In the genomic region with DNA sequence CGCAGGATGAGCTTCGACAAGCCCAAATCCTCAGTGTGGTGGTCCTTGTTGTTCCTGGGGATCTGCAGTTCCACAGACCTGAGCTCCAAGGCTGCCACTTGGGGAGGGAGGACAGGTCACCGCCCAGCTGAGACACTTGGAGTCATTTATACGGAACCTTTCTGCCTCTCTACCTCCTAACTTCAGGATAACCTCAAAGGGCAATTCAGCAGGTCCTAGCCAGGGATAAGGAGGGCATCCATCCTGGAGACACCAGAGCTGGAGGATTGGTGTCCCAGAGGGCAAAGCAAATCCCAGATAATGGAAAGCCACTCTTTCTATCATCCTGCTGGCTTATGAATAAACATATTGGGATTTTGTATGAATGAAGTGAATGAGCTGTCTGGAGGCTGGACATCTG, we compare ENCODE assay signal across 23 mouse cellular contexts. TPM values are rescaled to one million over a fixed set of nuclear protein-coding genes. Genes with fewer than 3 reads are reported as not detected.
"Had no signal": no experiment of that assay in that cellular context is flagged by ENCODE, and none has a peak within 500 bp of the region (broad histone marks: within the 10 kb centered on the region; RNA-seq: fewer than 3 reads in every experiment).

Gene Tgm7 (minus strand): TSS at position 101 of the 400 bp plus-strand sequence.

- H3K36me3 ChIP-seq: heart, embryonic 10.5 days; heart, embryonic 12.5 days; heart, embryonic 15.5 days; hindbrain, embryonic 10.5 days; hindbrain, embryonic 12.5 days; hindbrain, embryonic 13.5 days; hindbrain, embryonic 15.5 days; intestine, embryonic 15.5 days; kidney, embryonic 15.5 days had no signal

- H3K4me3 ChIP-seq: heart, embryonic 10.5 days; heart, embryonic 12.5 days; heart, embryonic 15.5 days; hindbrain, embryonic 10.5 days; hindbrain, embryonic 12.5 days; hindbrain, embryonic 13.5 days; hindbrain, embryonic 15.5 days; intestine, embryonic 15.5 days; kidney, embryonic 15.5 days; layer of hippocampus, adult 2 months; left cerebral cortex, adult 2 months had no signal

- H3K9me3 ChIP-seq: heart, embryonic 10.5 days; heart, embryonic 12.5 days; heart, embryonic 15.5 days; hindbrain, embryonic 10.5 days; hindbrain, embryonic 12.5 days; hindbrain, embryonic 13.5 days; hindbrain, embryonic 15.5 days; intestine, embryonic 15.5 days; kidney, embryonic 15.5 days had no signal

- ATAC-seq: hindbrain, embryonic 16.5 days; hindbrain, postnatal 0 days; inflammation-experienced regulatory T-cells, adult 6 months; intestine, embryonic 15.5 days; intestine, embryonic 16.5 days; intestine, postnatal 0 days had no signal

- H3K4me1 ChIP-seq: heart, embryonic 15.5 days; hindbrain, embryonic 10.5 days; hindbrain, embryonic 12.5 days; hindbrain, embryonic 13.5 days; hindbrain, embryonic 15.5 days; intestine, embryonic 15.5 days; kidney, embryonic 15.5 days had no signal

- H3K4me2 ChIP-seq: heart, embryonic 12.5 days; heart, embryonic 15.5 days; hindbrain, embryonic 12.5 days; hindbrain, embryonic 13.5 days; hindbrain, embryonic 14.5 days; hindbrain, embryonic 15.5 days; intestine, embryonic 15.5 days; kidney, embryonic 15.5 days had no signal

- H3K27ac ChIP-seq: heart, embryonic 10.5 days; heart, embryonic 15.5 days; hindbrain, embryonic 10.5 days; hindbrain, embryonic 12.5 days; hindbrain, embryonic 13.5 days; hindbrain, embryonic 14.5 days; hindbrain, embryonic 15.5 days; hindbrain, postnatal 0 days; intestine, embryonic 15.5 days; kidney, embryonic 15.5 days; kidney, postnatal 0 days; layer of hippocampus, adult 2 months; left cerebral cortex, adult 2 months had no signal

- H3K9ac ChIP-seq: heart, embryonic 12.5 days; heart, embryonic 15.5 days; hindbrain, embryonic 12.5 days; hindbrain, embryonic 13.5 days; hindbrain, embryonic 14.5 days; hindbrain, embryonic 15.5 days; intestine, embryonic 15.5 days; kidney, embryonic 15.5 days had no signal

- H3K27me3 ChIP-seq: hindbrain, embryonic 12.5 days; hindbrain, embryonic 13.5 days; hindbrain, embryonic 15.5 days; intestine, embryonic 15.5 days; kidney, embryonic 15.5 days had no signal

RNA-seq across cellular contexts. Expression of gene Tgm7, which starts in this region (rescaled TPM):
- polyA plus RNA-seq: heart, embryonic 10.5 days; heart, embryonic 12.5 days; heart, embryonic 14.5 days; heart, embryonic 15.5 days; heart, embryonic 16.5 days; heart, postnatal 0 days; hindbrain, embryonic 10.5 days; hindbrain, embryonic 11.5 days; hindbrain, embryonic 12.5 days; hindbrain, embryonic 13.5 days; hindbrain, embryonic 14.5 days; hindbrain, embryonic 15.5 days; hindbrain, embryonic 16.5 days; hindbrain, postnatal 0 days; inflammation-experienced regulatory T-cells, adult 6 months; intestine, postnatal 0 days; large intestine, adult 2 months had no signal
